ENCODE assay signal across 8 mouse cellular contexts in genomic region chr10:39064732-39065131, GRCm38 (mm10).
DNase-seq lines count a peak whose midpoint lies in the region; ATAC-seq and TF ChIP-seq lines count a peak whose summit lies in the region.

No protein-coding gene starts in this region.

- H3K27ac ChIP-seq in liver, adult 2 months (replicated peaks; ENCODE audit: insufficient read depth, low read depth, low read length) = no peak overlapping the region
- H3K27ac ChIP-seq in liver, embryonic 12.5 days = no peak overlapping the region
- H3K27ac ChIP-seq in liver, embryonic 14.5 days = no peak overlapping the region

- TF ChIP-seq EP300 in liver, embryonic 14.5 days (IDR thresholded peaks at IDR 0.05; ENCODE audit: low read depth) = no peak

- 91% methylated on average over 5 of the region's 5 CpGs for WGBS in liver, adult 2 months
- WGBS in liver, embryonic 12.5 days (ENCODE audit: insufficient replicate concordance) = 68% methylated on average over 5 of the region's 5 CpGs
- WGBS in liver, embryonic 14.5 days (ENCODE audit: insufficient replicate concordance) = 78% methylated on average over 5 of the region's 5 CpGs

- no peak for TF ChIP-seq POLR2A in liver, adult 2 months (IDR thresholded peaks at IDR 0.05; ENCODE audit: extremely low read depth, insufficient read depth, low read length)

- no peak overlapping the region for H3K9ac ChIP-seq in liver, adult 2 months (ENCODE audit: low read depth, low read length)
- H3K9ac ChIP-seq in liver, embryonic 12.5 days = no peak overlapping the region
- H3K9ac ChIP-seq in liver, embryonic 14.5 days (replicated peaks) = no peak overlapping the region

- H3K4me2 ChIP-seq in liver, embryonic 12.5 days = no peak overlapping the region
- H3K4me2 ChIP-seq in liver, embryonic 14.5 days (ENCODE audit: low read depth) = no peak overlapping the region

- ATAC-seq in liver, embryonic 12.5 days = no peak
- ATAC-seq in liver, embryonic 14.5 days (ENCODE audit: insufficient read depth) = no peak

- no peaks in the 10 kb centered on the region for H3K4me1 ChIP-seq in liver, adult 2 months (ENCODE audit: control insufficient read depth, insufficient read depth, low read length)
- H3K4me1 ChIP-seq in liver, embryonic 12.5 days = no peaks in the 10 kb centered on the region
- H3K4me1 ChIP-seq in liver, embryonic 14.5 days (replicated peaks; ENCODE audit: control insufficient read depth in 2 of 2, insufficient read depth in 2 of 2, low read length in 1 of 2) = no peaks in the 10 kb centered on the region

- H3K9me3 ChIP-seq in liver, embryonic 12.5 days (replicated peaks) = no peaks in the 10 kb centered on the region
- no peaks in the 10 kb centered on the region for H3K9me3 ChIP-seq in liver, embryonic 14.5 days (ENCODE audit: control insufficient read depth, low read length)

- no peak overlapping the region for H3K4me3 ChIP-seq in liver, adult 2 months (ENCODE audit: insufficient read depth, low read depth, low read length)
- H3K4me3 ChIP-seq in liver, embryonic 12.5 days = no peak overlapping the region
- no peak overlapping the region for H3K4me3 ChIP-seq in liver, embryonic 14.5 days (ENCODE audit: insufficient read depth in 1 of 2, low read depth in 2 of 2, low read length in 2 of 2)

- no peaks in the 10 kb centered on the region for H3K27me3 ChIP-seq in liver, adult 2 months (ENCODE audit: control insufficient read depth, insufficient read depth, low read length)
- no peaks in the 10 kb centered on the region for H3K27me3 ChIP-seq in liver, embryonic 12.5 days (replicated peaks)
- no peaks in the 10 kb centered on the region for H3K27me3 ChIP-seq in liver, embryonic 14.5 days (ENCODE audit: control insufficient read depth, insufficient read depth, low read length)

- H3K36me3 ChIP-seq in liver, adult 2 months (ENCODE audit: control insufficient read depth, insufficient read depth, low read length) = no peaks in the 10 kb centered on the region
- H3K36me3 ChIP-seq in liver, embryonic 12.5 days = no peaks in the 10 kb centered on the region
- no peaks in the 10 kb centered on the region for H3K36me3 ChIP-seq in liver, embryonic 14.5 days (replicated peaks; ENCODE audit: control insufficient read depth, insufficient read depth, low read depth)

- TF ChIP-seq CTCF in liver, adult 2 months (IDR thresholded peaks at IDR 0.05; ENCODE audit: low read depth, low read length) = peak; percentile 67
- TF ChIP-seq CTCF in liver, embryonic 14.5 days (IDR thresholded peaks at IDR 0.05; ENCODE audit: low read depth) = peak; percentile 81

- H3K79me2 ChIP-seq in liver, adult 2 months (ENCODE audit: control insufficient read depth, insufficient read depth, low read length) = no peaks in the 10 kb centered on the region

- DNase-seq in cerebellum, postnatal 10 days = peak; percentile 47 to 53
- no peak for DNase-seq in cerebellum, adult 11-12 months
- DNase-seq in liver, adult 2 months (ENCODE audit: extremely low read depth, low read depth, low spot score) = peak; percentile 3
- peak; percentile 58 for DNase-seq in adipocyte (ENCODE audit: low spot score)
- peak in 2 of 3 experiments; percentile 11 to 20 for DNase-seq in liver, embryonic 14.5 days (ENCODE audit: low read depth in 3 of 3, low spot score in 3 of 3)
- DNase-seq in yolk sac, embryonic 10.5 days (ENCODE audit: low spot score) = no peak
- DNase-seq in neural tube, embryonic 10.5 days (ENCODE audit: extremely low spot score, low spot score) = no peak

Comparison
In these comparisons a context has a peak if more than half of its experiments do, and no peak if none do; other contexts are left out.
1. DNase-seq: peak in cerebellum, postnatal 10 days (2 of 2), liver, adult 2 months (single experiment), adipocyte (single experiment) and liver, embryonic 14.5 days (2 of 3); none in cerebellum, adult 11-12 months (single experiment), yolk sac, embryonic 10.5 days (single experiment) and neural tube, embryonic 10.5 days (single experiment).